Mouse (Mus musculus) liver, adult 2 months (tissue): Measurements from ENCODE around the gene Ecpas.

ENCODE experiments used
- CTCF ChIP-seq: fragments of 200-500 bp; IDR thresholded peaks from 2 replicates; pipeline ENCODE4 v1.5.1; 2011; ENCODE audit warnings: low read depth, low read length, control low read depth
- POLR2A ChIP-seq: fragments of 200-500 bp; IDR thresholded peaks from 2 replicates; pipeline ENCODE4 v1.6.1; 2011; ENCODE audit warnings: low read length, control low read depth; ENCODE audit not compliant: insufficient read depth; ENCODE audit errors: extremely low read depth

GRCm38 (mm10) chr4:58832908-58833307 lies 79.6 kb downstream of the Ecpas start:
- TF ChIP-seq POLR2A, result no peak
- TF ChIP-seq CTCF, result no peak
